Mouse (Mus musculus) lung, postnatal 14 days (tissue): Measurements from ENCODE around the gene Vmn2r36.
"Not testable (repeated sequence)": the region's sequence is repeated elsewhere in the genome, so short reads cannot be mapped to it uniquely, and the experiment has no call there.

Experiments used
- DNase-seq: peaks from one replicate; pipeline ENCODE4 v3.0.0; 2021

Vmn2r36 gene

DNA sequence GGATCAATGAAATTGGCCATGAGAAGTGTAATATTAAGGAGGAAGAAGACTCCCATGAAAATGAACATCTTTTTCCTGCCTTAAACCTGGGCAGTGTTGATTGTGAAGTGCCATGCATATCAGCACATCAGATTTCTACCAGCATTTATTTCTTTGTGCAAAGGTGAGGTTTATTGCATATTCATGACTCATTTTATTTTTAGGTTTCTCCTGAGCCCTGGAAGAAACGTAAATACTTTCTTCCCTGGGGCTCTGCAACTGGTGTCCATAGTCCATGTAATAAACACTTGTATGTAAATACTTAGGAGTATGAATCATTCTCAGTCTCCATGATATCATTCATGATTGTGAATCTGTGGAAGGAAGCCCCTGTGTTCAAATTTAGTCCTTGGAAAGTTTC is at the start of gene Vmn2r36:
TSS of gene Vmn2r36 (minus strand) at position 101 of the 400 bp plus-strand sequence.
- not testable (repeated sequence) for DNase-seq
